Mouse (Mus musculus): ENCODE measurements around the gene Stat3. TPM values are rescaled to one million over a fixed set of nuclear protein-coding genes. Genes with fewer than 3 reads are reported as not detected.
A peak's percentile ranks its signal among the peaks of the same experiment; 100 is the strongest.

Stat3 gene
- polyA plus RNA-seq, 1 experiment from 2014 or later, result 53.4 TPM

DNA sequence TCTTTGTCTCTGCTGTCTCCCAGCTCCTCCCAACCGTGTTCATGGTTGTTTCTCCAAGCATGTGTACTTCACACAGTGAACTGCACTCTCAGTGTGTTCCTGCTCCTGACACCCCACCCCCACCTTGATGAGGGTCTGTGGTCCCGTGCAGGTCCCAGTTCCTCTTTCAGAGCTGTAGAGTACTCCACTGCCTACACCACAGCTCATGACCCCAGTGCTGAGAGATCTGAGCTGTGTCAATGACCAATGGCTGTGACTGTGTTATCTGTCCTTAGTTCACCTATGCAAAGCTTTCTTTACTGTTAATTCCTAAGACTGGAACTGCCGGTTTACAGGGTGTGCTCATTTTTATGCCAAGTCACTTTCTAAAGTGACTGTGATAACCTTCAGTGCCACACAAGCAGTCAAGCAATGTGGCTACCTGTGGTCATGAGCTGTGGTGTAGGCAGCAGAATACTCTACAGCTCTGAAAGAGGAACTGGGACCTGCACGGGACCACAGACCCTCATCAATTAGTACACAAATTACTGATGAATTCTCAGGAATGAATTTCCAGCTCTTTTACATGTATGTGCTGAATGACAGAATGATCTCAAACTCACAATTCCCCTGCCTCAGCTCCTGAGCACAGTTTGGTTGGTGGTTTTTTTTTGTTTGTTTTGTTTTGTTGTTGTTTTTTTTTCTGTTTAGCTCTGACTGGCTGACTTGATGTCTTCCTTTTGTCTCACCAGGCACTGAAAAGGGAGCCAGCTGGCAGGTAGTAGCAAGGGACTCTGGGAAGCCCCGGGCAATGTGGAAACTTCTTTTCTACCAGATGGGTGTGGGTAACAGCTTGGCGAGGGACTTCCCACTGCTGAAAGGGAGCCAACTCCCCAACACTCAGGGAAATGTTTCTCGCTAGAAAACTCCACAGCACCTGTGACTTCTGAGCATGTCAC, 41.8 kb downstream of the Stat3 start:
- H3K4me3 ChIP-seq, result no peak overlapping the region
- H3K27me3 ChIP-seq, result no peaks in the 10 kb centered on the region
- no peak overlapping the region for H3K4me2 ChIP-seq
- no peak overlapping the region for H3K27ac ChIP-seq
- peaks cover 38% of the 10 kb centered on the region for H3K36me3 ChIP-seq
- no peaks in the 10 kb centered on the region for H3K9me3 ChIP-seq
- H3K4me1 ChIP-seq, result peaks cover 8% of the 10 kb centered on the region; the same call in 1 of the 2 replicates
- 72% methylated on average over 7 of the region's 7 CpGs for WGBS
- ATAC-seq (ENCODE audit: borderline replicate concordance, extremely low read depth, low FRiP score, low TSS enrichment), result no peak
- H3K9ac ChIP-seq, result no peak overlapping the region

DNA sequence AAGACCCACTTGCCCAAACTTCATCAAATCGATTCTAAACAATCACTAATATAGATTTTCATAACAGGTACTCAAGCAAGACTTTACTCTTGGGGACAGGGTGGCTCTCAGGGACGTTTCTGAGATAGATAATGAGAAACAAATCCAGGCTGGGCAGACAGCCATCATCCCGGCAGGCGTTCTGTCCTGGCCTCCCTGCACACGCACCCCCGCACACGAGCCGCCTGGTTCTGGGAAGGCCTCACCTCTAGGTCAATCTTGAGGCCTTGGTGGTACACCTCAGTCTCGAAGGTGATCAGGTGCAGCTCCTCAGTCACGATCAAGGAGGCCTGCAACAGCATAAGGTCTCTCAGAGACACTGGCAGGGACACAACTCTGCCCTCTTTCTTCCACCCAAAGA, 43.3 kb downstream of the Stat3 start:
- ATAC-seq (ENCODE audit: borderline replicate concordance, extremely low read depth, low FRiP score, low TSS enrichment), result no peak
- Histone ChIP-seq H3K4me3 (no peak overlapping the region), H3K27ac (no peak overlapping the region), H3K27me3 (no peaks in the 10 kb centered on the region), H3K4me1 (peaks cover 8% of the 10 kb centered on the region; the same call in 1 of the 2 replicates), H3K4me2 (no peak overlapping the region), H3K9ac (no peak overlapping the region), H3K9me3 (no peaks in the 10 kb centered on the region), H3K36me3 (peaks cover 30% of the 10 kb centered on the region; the same call in 1 of the 2 replicates)
- 81% methylated on average over 10 of the region's 10 CpGs for WGBS

DNA sequence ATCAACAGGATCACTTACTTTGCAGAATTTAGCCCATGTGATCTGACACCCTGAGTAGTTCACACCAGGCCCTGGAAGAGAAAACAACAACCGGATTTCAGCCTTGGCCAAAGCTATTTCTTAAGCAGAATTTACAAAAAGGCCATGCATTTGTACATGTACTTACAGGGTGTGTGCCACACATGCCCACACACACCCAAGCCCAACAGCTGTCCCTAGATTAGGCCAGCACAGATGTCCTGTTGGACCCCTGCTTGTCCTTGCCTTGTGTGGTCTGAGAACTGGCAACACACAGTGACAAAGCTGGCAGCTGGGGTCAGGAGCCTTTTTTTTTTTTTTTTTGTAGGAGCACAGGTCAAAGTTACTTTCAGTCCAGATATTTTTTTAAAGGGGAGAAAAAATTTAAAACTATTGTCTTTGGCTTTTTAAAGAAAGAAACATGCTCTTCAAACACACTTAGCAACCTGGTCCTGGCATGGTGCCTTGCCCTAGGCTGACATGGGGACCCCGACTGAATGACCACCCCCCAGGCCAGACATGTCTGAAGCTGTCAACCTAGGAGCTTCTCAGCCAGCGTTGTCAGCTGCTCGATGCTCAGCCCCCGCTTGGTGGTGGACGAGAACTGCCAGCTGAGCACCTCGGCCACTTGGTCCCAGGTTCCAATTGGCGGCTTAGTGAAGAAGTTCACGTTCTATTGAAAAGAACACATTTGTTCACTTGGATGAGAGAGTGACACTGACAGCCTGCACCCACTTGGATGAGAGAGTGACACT, 45.0 kb downstream of the Stat3 start:
- no peak overlapping the region for H3K4me2 ChIP-seq
- H3K27me3 ChIP-seq, result no peaks in the 10 kb centered on the region
- no peak overlapping the region for H3K27ac ChIP-seq
- H3K9me3 ChIP-seq, result no peaks in the 10 kb centered on the region
- peaks cover 18% of the 10 kb centered on the region; the same call in 1 of the 2 replicates for H3K36me3 ChIP-seq
- 64% methylated on average over 9 of the region's 9 CpGs for WGBS
- H3K4me3 ChIP-seq, result no peak overlapping the region
- ATAC-seq (ENCODE audit: borderline replicate concordance, extremely low read depth, low FRiP score, low TSS enrichment), result no peak
- H3K4me1 ChIP-seq, result peaks cover 8% of the 10 kb centered on the region; the same call in 1 of the 2 replicates
- no peak overlapping the region for H3K9ac ChIP-seq

DNA sequence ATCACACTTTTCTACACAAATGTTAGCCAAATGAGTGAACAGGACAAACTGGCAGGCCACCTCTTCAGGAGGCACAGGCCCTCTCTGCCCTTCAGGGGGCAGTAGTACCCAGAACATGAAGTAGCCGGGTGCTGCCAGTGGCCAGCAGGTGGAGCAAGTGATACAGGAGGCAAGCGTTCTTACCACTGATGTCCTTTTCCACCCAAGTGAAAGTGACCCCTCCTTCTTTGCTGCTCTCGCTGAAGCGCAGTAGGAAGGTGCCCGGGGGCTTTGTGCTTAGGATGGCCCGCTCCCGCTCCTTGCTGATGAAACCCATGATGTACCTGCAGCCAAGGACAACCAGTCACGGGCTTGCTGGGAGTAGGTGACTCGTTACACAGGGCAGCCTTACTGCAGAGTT, 45.9 kb downstream of the Stat3 start:
- H3K4me1 ChIP-seq, result peaks cover 8% of the 10 kb centered on the region; the same call in 1 of the 2 replicates
- WGBS, result 17% methylated on average over 9 of the region's 9 CpGs
- H3K27ac ChIP-seq, result 0 out of 2 replicates have a peak overlapping the region, but pooled peaks have one; percentile 5
- H3K36me3 ChIP-seq, result peaks cover 15% of the 10 kb centered on the region; the same call in 1 of the 2 replicates
- peak; percentile 44; the same call in 1 of the 2 replicates for ATAC-seq (ENCODE audit: borderline replicate concordance, extremely low read depth, low FRiP score, low TSS enrichment)
- H3K4me2 ChIP-seq, result peak overlapping the region; percentile 30
- H3K4me3 ChIP-seq, result no peak overlapping the region
- H3K27me3 ChIP-seq, result no peaks in the 10 kb centered on the region
- H3K9me3 ChIP-seq, result no peaks in the 10 kb centered on the region
- no peak overlapping the region for H3K9ac ChIP-seq

DNA sequence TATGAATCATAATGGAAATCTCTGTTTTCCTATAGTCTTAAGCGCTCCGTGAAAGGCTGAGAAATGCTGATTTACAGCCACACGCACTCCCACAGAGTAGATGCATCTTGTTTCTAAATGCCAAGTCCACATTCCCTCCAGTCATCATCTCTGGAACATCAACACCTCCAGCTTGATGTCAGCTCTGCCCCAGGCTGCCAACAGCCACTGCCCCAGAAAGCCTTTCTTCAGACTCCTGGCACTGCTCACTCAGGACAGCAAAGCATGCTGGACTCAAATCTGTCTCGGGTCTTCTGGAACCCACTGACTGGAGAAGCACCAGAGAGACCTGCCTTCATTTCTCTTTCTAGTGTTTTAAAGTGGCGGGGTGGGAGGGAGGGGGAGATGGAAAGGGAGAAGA, 46.9 kb downstream of the Stat3 start:
- H3K9ac ChIP-seq, result no peak overlapping the region
- peak overlapping the region; percentile 55; the same call in 1 of the 2 replicates for H3K27ac ChIP-seq
- H3K9me3 ChIP-seq, result no peaks in the 10 kb centered on the region
- peaks cover 17% of the 10 kb centered on the region; the same call in 1 of the 2 replicates for H3K36me3 ChIP-seq
- WGBS, result 76% methylated on average over 5 of the region's 5 CpGs
- no peak overlapping the region for H3K4me3 ChIP-seq
- ATAC-seq (ENCODE audit: borderline replicate concordance, extremely low read depth, low FRiP score, low TSS enrichment), result no peak
- H3K4me2 ChIP-seq, result no peak overlapping the region
- peaks cover 8% of the 10 kb centered on the region; the same call in 1 of the 2 replicates for H3K4me1 ChIP-seq
- H3K27me3 ChIP-seq, result no peaks in the 10 kb centered on the region

DNA sequence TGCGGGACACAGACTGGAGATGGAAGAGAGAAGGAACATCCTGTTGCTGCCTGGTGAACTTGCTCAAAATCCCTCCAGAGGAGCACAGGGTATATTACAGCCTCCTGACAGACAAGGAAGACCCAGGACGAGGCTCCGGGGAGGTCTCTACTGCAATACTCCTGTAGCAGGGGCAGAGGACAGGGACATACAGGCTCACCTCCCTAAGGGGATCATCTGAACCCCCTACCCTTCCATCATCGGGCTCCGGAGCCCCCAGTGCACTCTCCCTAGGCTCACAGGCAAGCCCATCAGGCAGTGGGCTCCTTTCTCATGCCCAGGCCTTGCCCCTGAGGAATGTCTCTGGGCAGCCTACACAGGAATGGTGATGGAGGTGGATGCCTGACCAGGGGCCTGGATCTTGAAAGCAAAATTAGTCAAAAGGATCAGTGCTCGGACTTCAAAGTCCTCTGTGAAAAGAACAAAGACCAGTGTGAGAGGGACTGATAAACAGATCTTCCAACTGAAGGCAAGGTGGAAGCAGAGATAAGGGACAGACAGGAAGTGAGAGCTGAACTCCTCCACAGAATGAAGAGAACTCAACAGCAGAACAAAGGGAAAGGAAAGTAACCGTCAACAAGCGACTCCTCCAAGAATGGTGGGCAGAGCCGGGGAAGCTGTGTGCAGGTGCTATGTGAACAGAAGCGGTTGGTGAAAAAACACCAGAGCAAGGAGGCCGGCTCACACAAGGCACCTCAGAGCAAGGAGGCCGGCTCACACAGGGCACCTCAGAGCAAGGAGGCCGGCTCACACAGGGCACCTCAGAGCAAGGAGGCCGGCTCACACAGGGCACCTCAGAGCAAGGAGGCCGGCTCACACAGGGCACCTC, 47.9 kb downstream of the Stat3 start:
- peak; percentile 3; the same call in 1 of the 2 replicates for ATAC-seq (ENCODE audit: borderline replicate concordance, extremely low read depth, low FRiP score, low TSS enrichment)

DNA sequence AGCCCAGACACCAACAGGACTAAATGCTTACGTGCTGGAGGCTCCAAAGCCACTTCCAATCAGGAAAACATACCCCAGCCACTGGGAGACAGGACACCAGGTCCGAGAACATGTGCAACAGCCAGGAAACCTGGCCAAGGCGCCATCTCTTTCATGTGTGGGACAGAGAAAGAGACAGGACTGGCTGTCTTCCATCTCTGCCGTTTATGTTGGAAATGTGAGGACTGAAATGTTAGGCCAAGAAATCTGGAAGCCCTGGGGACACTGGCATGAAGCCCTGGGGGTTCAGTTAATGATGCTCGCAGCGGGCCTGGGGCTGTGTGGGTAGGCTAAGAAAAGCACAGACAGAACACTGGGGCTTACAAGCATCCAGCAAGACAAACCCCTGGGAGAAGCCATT, 48.9 kb downstream of the Stat3 start:
- Histone ChIP-seq H3K4me1 (peaks cover 8% of the 10 kb centered on the region; the same call in 1 of the 2 replicates), H3K9ac (no peak overlapping the region), H3K4me2 (no peak overlapping the region), H3K4me3 (no peak overlapping the region), H3K27me3 (no peaks in the 10 kb centered on the region), H3K9me3 (no peaks in the 10 kb centered on the region), H3K27ac (no peak overlapping the region; the same call in 1 of the 2 replicates), H3K36me3 (0 out of 2 replicates have a peak, but pooled peaks cover 19% of the 10 kb centered on the region)
- no peak for ATAC-seq (ENCODE audit: borderline replicate concordance, extremely low read depth, low FRiP score, low TSS enrichment)
- WGBS, result 62% methylated on average over 6 of the region's 6 CpGs

More for the DNA sequence above, 47.9 kb downstream of the Stat3 start:
- Histone ChIP-seq H3K4me3 (no peak overlapping the region), H3K27ac (peak overlapping the region; percentile 76), H3K9ac (no peak overlapping the region), H3K27me3 (no peaks in the 10 kb centered on the region), H3K36me3 (0 out of 2 replicates have a peak, but pooled peaks cover 16% of the 10 kb centered on the region), H3K4me2 (no peak overlapping the region), H3K4me1 (peaks cover 8% of the 10 kb centered on the region; the same call in 1 of the 2 replicates), H3K9me3 (no peaks in the 10 kb centered on the region)
- 44% methylated on average over 15 of the region's 15 CpGs for WGBS

- no peak for ATAC-seq (ENCODE audit: borderline replicate concordance, extremely low read depth, low FRiP score, low TSS enrichment)
- Histone ChIP-seq H3K4me2 (no peak overlapping the region), H3K4me1 (0 out of 2 replicates have a peak, but pooled peaks cover 3% of the 10 kb centered on the region), H3K4me3 (no peak overlapping the region), H3K27ac (no peak overlapping the region), H3K9me3 (no peaks in the 10 kb centered on the region), H3K36me3 (0 out of 2 replicates have a peak, but pooled peaks cover 14% of the 10 kb centered on the region), H3K9ac (no peak overlapping the region), H3K27me3 (no peaks in the 10 kb centered on the region)
- WGBS, result 48% methylated on average over 10 of the region's 10 CpGs
Observed at GRCm38 (mm10) chr11:100888348-100888820, 51.0 kb downstream of the Stat3 start.

DNA sequence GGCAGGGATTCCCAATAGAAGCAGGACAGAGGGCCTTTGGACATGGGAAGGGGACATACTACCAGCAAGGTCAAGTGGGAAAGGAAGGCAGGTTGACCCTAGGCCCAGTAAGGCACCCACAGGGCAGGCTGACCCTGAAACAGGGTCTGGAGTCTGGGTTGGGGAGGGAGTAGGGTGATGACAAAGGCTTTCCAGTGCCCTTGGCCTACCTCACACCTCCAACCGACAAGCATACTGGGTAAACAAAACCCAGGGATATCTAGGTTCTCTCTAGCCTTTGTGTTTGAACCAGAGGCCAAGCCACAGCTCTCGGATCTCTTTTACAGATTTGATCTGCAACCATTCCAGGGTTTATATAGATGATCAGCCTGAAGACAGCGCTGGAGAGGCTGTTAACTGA, 51.6 kb downstream of the Stat3 start:
- Histone ChIP-seq H3K36me3 (0 out of 2 replicates have a peak, but pooled peaks cover 14% of the 10 kb centered on the region), H3K4me3 (no peak overlapping the region), H3K4me1 (no peaks in the 10 kb centered on the region), H3K27me3 (no peaks in the 10 kb centered on the region), H3K4me2 (no peak overlapping the region), H3K9me3 (no peaks in the 10 kb centered on the region), H3K27ac (no peak overlapping the region), H3K9ac (no peak overlapping the region)
- WGBS, result 61% methylated on average over 3 of the region's 3 CpGs
- ATAC-seq (ENCODE audit: borderline replicate concordance, extremely low read depth, low FRiP score, low TSS enrichment), result no peak

DNA sequence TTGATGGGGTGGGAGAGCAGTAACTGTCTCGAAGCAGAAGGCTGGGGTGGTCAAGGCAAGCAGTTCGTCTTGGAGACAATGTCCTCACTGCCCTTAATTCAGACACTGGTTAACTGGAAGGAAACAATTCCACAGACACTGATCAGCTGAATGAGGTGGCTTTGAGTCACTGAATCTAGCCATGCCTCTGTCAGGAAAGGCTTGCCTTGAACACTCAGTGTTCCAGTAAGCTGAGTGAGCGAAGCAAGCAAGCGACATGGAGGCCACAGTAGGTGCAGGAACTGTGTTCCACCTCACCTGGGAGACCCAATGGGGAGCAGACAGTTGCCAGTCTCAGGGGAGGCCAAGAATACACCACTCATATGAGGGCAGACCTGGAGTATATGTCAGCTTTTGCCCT, 52.1 kb downstream of the Stat3 start:
- Histone ChIP-seq H3K27ac (no peak overlapping the region), H3K36me3 (0 out of 2 replicates have a peak, but pooled peaks cover 14% of the 10 kb centered on the region), H3K4me1 (no peaks in the 10 kb centered on the region), H3K27me3 (no peaks in the 10 kb centered on the region), H3K4me2 (no peak overlapping the region), H3K9ac (no peak overlapping the region), H3K4me3 (no peak overlapping the region), H3K9me3 (no peaks in the 10 kb centered on the region)
- 81% methylated on average over 4 of the region's 4 CpGs for WGBS
- no peak for ATAC-seq (ENCODE audit: borderline replicate concordance, extremely low read depth, low FRiP score, low TSS enrichment)
